Mouse (Mus musculus): Measurements from ENCODE around the gene Smg9. TPM values are rescaled to one million over a fixed set of nuclear protein-coding genes. Genes with fewer than 3 reads are reported as not detected.

Smg9 gene
- total and polyA plus RNA-seq, 3 experiments = 54.6 to 95.3 TPM; not detected in 1

- TF ChIP-seq CHD1 (IDR thresholded peaks at IDR 0.05; ENCODE audit: low read depth, low read length) (no peak), ZMIZ1 (IDR thresholded peaks at IDR 0.05; ENCODE audit: low read depth, low read length) (no peak), RAD21 (IDR thresholded peaks at IDR 0.05; ENCODE audit: low read depth, low read length) (no peak), ZC3H11A (IDR thresholded peaks at IDR 0.05; ENCODE audit: low read depth, low read length) (no peak), ZKSCAN1 (IDR thresholded peaks at IDR 0.05; ENCODE audit: low read depth, low read length) (no peak), EP300 (IDR thresholded peaks at IDR 0.05; ENCODE audit: low read depth in 1 of 2, low read length in 2 of 2) (no peak), NRF1 (IDR thresholded peaks at IDR 0.05; ENCODE audit: insufficient read depth, low read depth, low read length, poor library complexity, severe bottlenecking) (no peak), MAZ (IDR thresholded peaks at IDR 0.05; ENCODE audit: low read depth, low read length) (no peak), CHD2 (IDR thresholded peaks at IDR 0.05; ENCODE audit: low read length) (no peak), NELFE (IDR thresholded peaks at IDR 0.05; ENCODE audit: low read depth, low read length) (no peak), MYC (IDR thresholded peaks at IDR 0.05; ENCODE audit: low read depth, low read length) (no peak), POLR2AphosphoS5 (IDR thresholded peaks at IDR 0.05; ENCODE audit: borderline replicate concordance, low read depth, low read length) (no peak), SMC3 (IDR thresholded peaks at IDR 0.05; ENCODE audit: low read depth, low read length) (no peak), TBP (IDR thresholded peaks at IDR 0.05; ENCODE audit: low read depth, low read length) (no peak), GABPA (IDR thresholded peaks at IDR 0.05; ENCODE audit: low read depth, low read length) (no peak), MAFK (IDR thresholded peaks at IDR 0.05; ENCODE audit: borderline replicate concordance, low read depth, low read length) (no peak), GATA1 (IDR thresholded peaks at IDR 0.05; ENCODE audit: low read depth, low read length) (no peak)
- Histone ChIP-seq H3K27me3 (ENCODE audit: control insufficient read depth in 1 of 2, insufficient read depth in 2 of 2, low read length in 2 of 2) (no peaks in the 10 kb centered on the region), H3K9me3 (replicated peaks; ENCODE audit: insufficient read depth, low read length) (no peaks in the 10 kb centered on the region), H3K27ac (ENCODE audit: control insufficient read depth, low read depth, low read length) (no peak overlapping the region), H3K36me3 (ENCODE audit: control insufficient read depth in 1 of 2, insufficient read depth in 2 of 2, low read length in 2 of 2) (no peaks in the 10 kb centered on the region), H3K4me1 (ENCODE audit: control insufficient read depth in 1 of 2, insufficient read depth in 2 of 2, low read length in 2 of 2) (no peaks in the 10 kb centered on the region), H3K9ac (ENCODE audit: control insufficient read depth, low read depth, low read length, poor library complexity, severe bottlenecking) (no peak overlapping the region), H3K4me3 (ENCODE audit: control insufficient read depth in 1 of 2, insufficient read depth in 1 of 2, low read depth in 2 of 2, low read length in 2 of 2) (no peak overlapping the region), H3K79me2 (ENCODE audit: control insufficient read depth, insufficient read depth, low read length, poor library complexity) (no peaks in the 10 kb centered on the region)
- no peak for DNase-seq (ENCODE audit: low read depth, low spot score)
Observed at GRCm38 (mm10) chr7:24429413-24430112, 30.1 kb downstream of the Smg9 start.

- Histone ChIP-seq H3K79me2 (ENCODE audit: control insufficient read depth, insufficient read depth, low read length, poor library complexity) (no peaks in the 10 kb centered on the region), H3K27me3 (ENCODE audit: control insufficient read depth in 1 of 2, insufficient read depth in 2 of 2, low read length in 2 of 2) (no peaks in the 10 kb centered on the region), H3K27ac (ENCODE audit: control insufficient read depth, low read depth, low read length) (no peak overlapping the region), H3K4me1 (ENCODE audit: control insufficient read depth in 1 of 2, insufficient read depth in 2 of 2, low read length in 2 of 2) (no peaks in the 10 kb centered on the region), H3K4me3 (ENCODE audit: control insufficient read depth in 1 of 2, insufficient read depth in 1 of 2, low read depth in 2 of 2, low read length in 2 of 2) (no peak overlapping the region), H3K9me3 (replicated peaks; ENCODE audit: insufficient read depth, low read length) (no peaks in the 10 kb centered on the region), H3K36me3 (ENCODE audit: control insufficient read depth in 1 of 2, insufficient read depth in 2 of 2, low read length in 2 of 2) (no peaks in the 10 kb centered on the region), H3K9ac (ENCODE audit: control insufficient read depth, low read depth, low read length, poor library complexity, severe bottlenecking) (no peak overlapping the region)
- no peak for DNase-seq (ENCODE audit: low read depth, low spot score)
- no peak for TF ChIP-seq MAX (IDR thresholded peaks at IDR 0.05; ENCODE audit: low read length)
- TF ChIP-seq ZNF384 (IDR thresholded peaks at IDR 0.05; ENCODE audit: low read depth, low read length) = no peak
- no peak for TF ChIP-seq ZC3H11A (IDR thresholded peaks at IDR 0.05; ENCODE audit: low read depth, low read length)
- no peak for TF ChIP-seq USF1 (IDR thresholded peaks at IDR 0.05; ENCODE audit: low read depth, low read length)
- TF ChIP-seq CHD2 (IDR thresholded peaks at IDR 0.05; ENCODE audit: low read length) = no peak
- no peak for TF ChIP-seq MYC (IDR thresholded peaks at IDR 0.05; ENCODE audit: low read depth, low read length)
- TF ChIP-seq MAZ (IDR thresholded peaks at IDR 0.05; ENCODE audit: low read depth, low read length) = no peak
- TF ChIP-seq CHD1 (IDR thresholded peaks at IDR 0.05; ENCODE audit: low read depth, low read length) = no peak
- no peak for TF ChIP-seq RCOR1 (IDR thresholded peaks at IDR 0.05; ENCODE audit: low read depth, low read length)
- no peak for TF ChIP-seq SIN3A (IDR thresholded peaks at IDR 0.05; ENCODE audit: low read length)
- no peak for TF ChIP-seq E2F4 (IDR thresholded peaks at IDR 0.05; ENCODE audit: borderline replicate concordance, low read depth, low read length)
- TF ChIP-seq MYB (IDR thresholded peaks at IDR 0.05; ENCODE audit: low read depth, low read length) = no peak
- no peak for TF ChIP-seq ZKSCAN1 (IDR thresholded peaks at IDR 0.05; ENCODE audit: low read depth, low read length)
Observed at GRCm38 (mm10) chr7:24430551-24431345, 31.3 kb downstream of the Smg9 start.
